Mouse (Mus musculus) limb, embryonic 12.5 days (tissue): Measurements from ENCODE around the gene Actb. TPM values are rescaled to one million over a fixed set of nuclear protein-coding genes. Genes with fewer than 3 reads are reported as not detected.
A peak's percentile ranks its signal among the peaks of the same experiment; 100 is the strongest.

Source experiments
- ATAC-seq: fragments of 200-750 bp; cut with Nextera tagmentation; 2 replicates; pipeline ENCODE4 v1.8.0; 2017; ENCODE audit warnings: low read depth, moderate TSS enrichment; ENCODE audit not compliant: insufficient number of reproducible peaks, insufficient read depth, low FRiP score, low TSS enrichment
- H3K27ac ChIP-seq: fragments of 300-500 bp; sonication (generic); 2 replicates; pipeline ENCODE4 v1.5.1; 2016; ENCODE audit warnings: mild to moderate bottlenecking, moderate library complexity
- H3K27me3 ChIP-seq: fragments of 300-500 bp; sonication (generic); 2 replicates; pipeline ENCODE4 v1.6.1; 2016; ENCODE audit warnings: mild to moderate bottlenecking, moderate library complexity
- H3K36me3 ChIP-seq: fragments of 300-500 bp; sonication (generic); 2 replicates; pipeline ENCODE4 v1.6.1; 2016; ENCODE audit warnings: mild to moderate bottlenecking, moderate library complexity
- H3K4me1 ChIP-seq: fragments of 300-500 bp; sonication (generic); replicated peaks from 2 replicates; pipeline ENCODE4 v1.6.1; 2016
- H3K4me2 ChIP-seq: fragments of 300-500 bp; sonication (generic); 2 replicates; pipeline ENCODE4 v1.6.1; 2016; ENCODE audit warnings: mild to moderate bottlenecking, moderate library complexity
- H3K4me3 ChIP-seq: fragments of 300-500 bp; sonication (generic); replicated peaks from 2 replicates; pipeline ENCODE4 v1.5.1; 2016; ENCODE audit warnings: mild to moderate bottlenecking
- H3K9ac ChIP-seq: fragments of 300-500 bp; sonication (generic); replicated peaks from 2 replicates; pipeline ENCODE4 v1.6.1; 2016; ENCODE audit warnings: mild to moderate bottlenecking, moderate library complexity
- H3K9me3 ChIP-seq: fragments of 300-500 bp; sonication (generic); 2 replicates; pipeline ENCODE4 v1.6.1; 2016; ENCODE audit warnings: mild to moderate bottlenecking, moderate library complexity
- WGBS: fragments of 180-500 bp; shearing (Covaris S2); methylation state at CpG from one replicate; pipeline ENCODE4 v1.1.7; 2016; 5-methylcytosine and 5-hydroxymethylcytosine counted together
- polyA plus RNA-seq: library from polyadenylated mRNA; unstranded; fragments of >200 nt; fragmentation: Nextera tagmentation; extraction: Ambion mirVana; gene quantifications from 2 replicates; pipeline ENCODE4 v1.2.1, GENCODE M21; 2016

Actb gene
- polyA plus RNA-seq, 1 experiment from 2014 or later: 13,538 TPM

GRCm38 (mm10) chr5:142922251-142922650, 15.7 kb upstream of the Actb start:
- H3K27ac ChIP-seq: no peak overlapping the region
- H3K27me3 ChIP-seq: no peaks in the 10 kb centered on the region
- no peak overlapping the region for H3K9ac ChIP-seq
- H3K4me1 ChIP-seq: peaks cover 14% of the 10 kb centered on the region
- 81% methylated on average over 5 of the region's 5 CpGs for WGBS
- H3K36me3 ChIP-seq: no peaks in the 10 kb centered on the region
- H3K4me2 ChIP-seq: no peak overlapping the region
- no peak overlapping the region for H3K4me3 ChIP-seq
- H3K9me3 ChIP-seq: no peaks in the 10 kb centered on the region
- no peak for ATAC-seq

- Histone ChIP-seq H3K4me3 (no peak overlapping the region), H3K9me3 (no peaks in the 10 kb centered on the region), H3K4me2 (no peak overlapping the region), H3K27me3 (no peaks in the 10 kb centered on the region), H3K4me1 (peaks cover 6% of the 10 kb centered on the region; the same call in 1 of the 2 replicates), H3K9ac (no peak overlapping the region), H3K27ac (no peak overlapping the region), H3K36me3 (no peaks in the 10 kb centered on the region)
- 79% methylated on average over 6 of the region's 6 CpGs for WGBS
- no peak for ATAC-seq
Observed at GRCm38 (mm10) chr5:142921074-142921459, 14.5 kb upstream of the Actb start.

- no peaks in the 10 kb centered on the region for H3K27me3 ChIP-seq
- H3K4me3 ChIP-seq: no peak overlapping the region
- H3K4me2 ChIP-seq: no peak overlapping the region
- H3K27ac ChIP-seq: no peak overlapping the region
- no peaks in the 10 kb centered on the region for H3K36me3 ChIP-seq
- H3K9ac ChIP-seq: no peak overlapping the region
- 0 out of 2 replicates have a peak, but pooled peaks cover 4% of the 10 kb centered on the region for H3K4me1 ChIP-seq
- 61% methylated on average over 8 of the region's 8 CpGs for WGBS
- no peaks in the 10 kb centered on the region for H3K9me3 ChIP-seq
- no peak for ATAC-seq
Observed at GRCm38 (mm10) chr5:142920311-142921073, 13.9 kb upstream of the Actb start.

GRCm38 (mm10) chr5:142917402-142917801, 10.8 kb upstream of the Actb start:
- no peak overlapping the region for H3K9ac ChIP-seq
- H3K36me3 ChIP-seq: no peaks in the 10 kb centered on the region
- 92% methylated on average over 8 of the region's 8 CpGs for WGBS
- 0 out of 2 replicates have a peak, but pooled peaks cover 4% of the 10 kb centered on the region for H3K4me1 ChIP-seq
- no peak overlapping the region for H3K27ac ChIP-seq
- no peaks in the 10 kb centered on the region for H3K9me3 ChIP-seq
- no peaks in the 10 kb centered on the region for H3K27me3 ChIP-seq
- H3K4me3 ChIP-seq: no peak overlapping the region
- no peak for ATAC-seq
- no peak overlapping the region for H3K4me2 ChIP-seq

GRCm38 (mm10) chr5:142916593-142916992, 10.0 kb upstream of the Actb start:
- H3K9me3 ChIP-seq: no peaks in the 10 kb centered on the region
- H3K4me3 ChIP-seq: no peak overlapping the region
- H3K4me1 ChIP-seq: 0 out of 2 replicates have a peak, but pooled peaks cover 4% of the 10 kb centered on the region
- no peaks in the 10 kb centered on the region for H3K27me3 ChIP-seq
- no peaks in the 10 kb centered on the region for H3K36me3 ChIP-seq
- ATAC-seq: no peak
- H3K4me2 ChIP-seq: no peak overlapping the region
- WGBS: 73% methylated on average over 7 of the region's 7 CpGs
- H3K27ac ChIP-seq: no peak overlapping the region
- H3K9ac ChIP-seq: 0 out of 2 replicates have a peak overlapping the region, but pooled peaks have one; percentile 14

- H3K4me3 ChIP-seq: no peak overlapping the region
- no peaks in the 10 kb centered on the region for H3K4me1 ChIP-seq
- H3K36me3 ChIP-seq: no peaks in the 10 kb centered on the region
- ATAC-seq: no peak
- H3K27me3 ChIP-seq: no peaks in the 10 kb centered on the region
- H3K9me3 ChIP-seq: no peaks in the 10 kb centered on the region
- no peak overlapping the region for H3K9ac ChIP-seq
- WGBS: 88% methylated on average over 11 of the region's 11 CpGs
- H3K4me2 ChIP-seq: no peak overlapping the region
- no peak overlapping the region for H3K27ac ChIP-seq
Observed at GRCm38 (mm10) chr5:142915231-142915630, 8.7 kb upstream of the Actb start.

- H3K4me2 ChIP-seq: no peak overlapping the region
- H3K4me1 ChIP-seq: peaks cover 25% of the 10 kb centered on the region
- no peaks in the 10 kb centered on the region for H3K9me3 ChIP-seq
- no peak overlapping the region for H3K4me3 ChIP-seq
- no peaks in the 10 kb centered on the region for H3K27me3 ChIP-seq
- no peak overlapping the region for H3K9ac ChIP-seq
- H3K27ac ChIP-seq: no peak overlapping the region
- WGBS: 81% methylated on average over 4 of the region's 4 CpGs
- no peaks in the 10 kb centered on the region for H3K36me3 ChIP-seq
- ATAC-seq: no peak
Observed at GRCm38 (mm10) chr5:142912739-142913138, 6.2 kb upstream of the Actb start.

GRCm38 (mm10) chr5:142912320-142912719, 5.8 kb upstream of the Actb start:
- Histone ChIP-seq H3K4me3 (no peak overlapping the region), H3K36me3 (no peaks in the 10 kb centered on the region), H3K4me2 (no peak overlapping the region), H3K9ac (no peak overlapping the region), H3K9me3 (no peaks in the 10 kb centered on the region), H3K4me1 (peaks cover 29% of the 10 kb centered on the region), H3K27ac (no peak overlapping the region), H3K27me3 (no peaks in the 10 kb centered on the region)
- no peak for ATAC-seq
- 95% methylated on average over 3 of the region's 3 CpGs for WGBS

GRCm38 (mm10) chr5:142911629-142912028, 5.1 kb upstream of the Actb start:
- Histone ChIP-seq H3K4me1 (peaks cover 34% of the 10 kb centered on the region), H3K4me2 (no peak overlapping the region), H3K36me3 (no peaks in the 10 kb centered on the region), H3K4me3 (no peak overlapping the region), H3K27me3 (no peaks in the 10 kb centered on the region), H3K27ac (no peak overlapping the region), H3K9me3 (no peaks in the 10 kb centered on the region), H3K9ac (no peak overlapping the region; the same call in 1 of the 2 replicates)
- 79% methylated on average over 2 of the region's 2 CpGs for WGBS
- ATAC-seq: no peak

- WGBS: 47% methylated on average over 8 of the region's 8 CpGs
Observed at GRCm38 (mm10) chr5:142909576-142910278, 3.2 kb upstream of the Actb start.

GRCm38 (mm10) chr5:142908941-142909575, 2.5 kb upstream of the Actb start:
- 27% methylated on average over 5 of the region's 5 CpGs for WGBS
- H3K27me3 ChIP-seq: no peaks in the 10 kb centered on the region
- H3K4me1 ChIP-seq: peaks cover 46% of the 10 kb centered on the region
- ATAC-seq: no peak
- H3K9me3 ChIP-seq: no peaks in the 10 kb centered on the region
- peak overlapping the region; percentile 96 for H3K27ac ChIP-seq
- no peak overlapping the region for H3K4me3 ChIP-seq
- H3K36me3 ChIP-seq: peaks cover 16% of the 10 kb centered on the region
- H3K9ac ChIP-seq: no peak overlapping the region
- H3K4me2 ChIP-seq: no peak overlapping the region; the same call in 1 of the 2 replicates

More at GRCm38 (mm10) chr5:142909576-142910278, 3.2 kb upstream of the Actb start:
- peaks cover 39% of the 10 kb centered on the region for H3K4me1 ChIP-seq
- H3K9me3 ChIP-seq: no peaks in the 10 kb centered on the region
- peak overlapping the region; percentile 96 for H3K27ac ChIP-seq
- no peak overlapping the region for H3K9ac ChIP-seq
- H3K4me3 ChIP-seq: no peak overlapping the region
- ATAC-seq: no peak
- H3K36me3 ChIP-seq: peaks cover 9% of the 10 kb centered on the region
- no peak overlapping the region for H3K4me2 ChIP-seq
- no peaks in the 10 kb centered on the region for H3K27me3 ChIP-seq
